Mouse (Mus musculus) 3134 (cell line): Measurements from ENCODE around the gene Dut.
A peak's percentile ranks its signal among the peaks of the same experiment; 100 is the strongest.

ENCODE experiments used
- DNase-seq: peaks from one replicate; pipeline ENCODE4 v3.0.0-alpha.2; 2011; ENCODE audit warnings: low spot score; ENCODE audit not compliant: insufficient read length; ENCODE audit errors: extremely low read depth

The Dut gene

DNA sequence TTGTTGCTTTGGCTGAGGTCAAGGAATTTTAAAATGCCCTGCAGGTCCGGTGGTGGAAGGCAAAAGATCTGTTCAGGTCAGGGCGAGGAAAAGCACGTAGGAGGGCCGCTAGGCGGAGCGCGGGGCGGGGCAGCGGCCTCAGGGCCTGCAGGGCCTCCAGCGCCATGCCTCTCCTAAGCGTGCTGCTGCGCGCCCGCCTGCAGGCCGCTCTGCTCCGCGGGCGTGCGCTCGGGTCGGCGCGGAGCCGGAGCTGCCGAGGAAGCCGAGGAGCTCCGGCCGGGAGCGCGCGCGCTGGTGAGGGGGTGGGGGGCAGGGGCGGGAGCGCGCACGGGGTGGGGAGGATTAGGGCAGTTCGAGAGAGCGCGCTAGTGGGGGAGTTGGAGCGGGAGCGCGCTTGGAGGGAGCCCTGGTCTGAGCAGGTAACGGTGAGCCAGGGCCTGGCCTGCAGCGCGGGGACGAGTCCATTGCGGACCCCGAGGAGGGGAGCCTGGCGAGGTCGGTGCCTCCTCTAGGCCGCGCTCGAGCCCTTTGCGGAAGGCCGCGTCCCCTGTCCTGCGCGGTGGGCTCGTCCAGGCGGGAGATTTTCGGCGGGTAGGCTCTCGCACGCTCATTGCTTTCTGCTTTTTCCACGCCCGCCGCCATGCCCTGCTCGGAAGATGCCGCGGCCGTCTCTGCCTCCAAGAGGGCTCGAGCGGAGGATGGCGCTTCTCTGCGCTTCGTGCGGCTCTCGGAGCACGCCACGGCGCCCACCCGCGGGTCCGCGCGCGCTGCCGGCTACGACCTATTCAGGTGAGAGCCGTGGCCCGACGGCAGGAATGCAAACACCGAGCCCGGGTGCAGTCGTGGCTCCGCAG is at the start of gene Dut:
Gene Dut, plus strand, starts transcription at position 83 of the 854 bp plus-strand sequence.
- DNase-seq: peak; percentile 99

- peak; percentile 37 for DNase-seq
Measured at GRCm38 (mm10) chr2:125208894-125209596, 37.9 kb upstream of the Dut start.

DNA sequence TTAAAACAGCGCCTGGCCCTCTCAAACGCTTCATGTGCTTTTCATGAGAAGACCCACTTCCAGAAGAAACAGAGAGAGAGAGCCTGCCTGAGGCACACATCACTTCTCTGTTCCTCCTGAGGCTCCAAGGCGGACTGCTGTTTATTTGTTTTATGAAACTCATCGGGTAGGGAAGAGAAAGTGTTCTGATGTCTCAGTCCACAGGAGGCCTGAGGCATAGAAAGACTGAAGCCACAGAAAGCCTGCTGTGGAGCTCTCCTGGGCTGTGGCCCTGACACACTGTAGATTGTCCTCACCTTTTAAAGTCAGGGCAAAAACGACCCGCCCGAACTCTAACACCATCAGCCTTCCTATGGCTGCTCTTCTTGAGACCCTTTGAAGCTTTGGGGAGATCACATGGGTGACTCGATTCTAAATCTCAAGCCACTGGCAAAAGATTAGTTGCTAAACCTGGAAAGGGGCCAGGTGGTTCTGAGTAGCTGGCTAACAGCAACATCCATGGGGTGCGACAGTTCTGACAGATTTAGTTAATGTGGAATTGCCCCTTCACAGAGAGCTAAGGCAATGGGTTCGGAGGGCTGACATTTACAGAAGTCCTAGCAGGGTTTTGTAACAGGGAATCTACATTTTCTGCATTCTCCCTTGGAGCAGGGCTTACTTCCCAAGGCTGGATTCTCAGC is 35.0 kb upstream of the Dut start:
- peak; percentile 21 for DNase-seq

GRCm38 (mm10) chr2:125214592-125214991 is 32.4 kb upstream of the Dut start:
- DNase-seq: no peak

GRCm38 (mm10) chr2:125217286-125217685 is 29.7 kb upstream of the Dut start:
- DNase-seq: peak; percentile 18

- DNase-seq: no peak
Measured at GRCm38 (mm10) chr2:125218566-125218965, 28.4 kb upstream of the Dut start.

DNA sequence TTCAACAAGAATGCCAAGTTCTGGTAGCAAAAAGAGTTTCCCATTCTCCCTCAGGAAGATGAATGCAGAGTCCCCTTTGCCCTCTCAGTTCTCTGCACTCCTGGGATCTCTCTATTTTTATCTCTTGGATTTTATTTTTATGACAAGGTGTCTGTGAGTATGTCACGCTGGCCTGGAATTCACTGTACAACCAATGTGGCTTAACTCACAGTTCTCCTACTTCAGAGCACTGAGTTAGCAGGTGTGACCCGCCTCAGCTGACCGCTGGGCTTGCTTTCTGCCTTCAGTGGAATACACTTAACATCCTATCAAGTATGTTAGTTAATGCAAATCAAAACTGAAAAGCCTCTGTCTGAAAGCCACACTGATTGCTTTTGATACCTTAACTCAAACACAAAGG is 27.7 kb upstream of the Dut start:
- no peak for DNase-seq

GRCm38 (mm10) chr2:125221673-125222072 is 25.3 kb upstream of the Dut start:
- DNase-seq: no peak

GRCm38 (mm10) chr2:125228472-125229409 is 18.2 kb upstream of the Dut start:
- DNase-seq: no peak

- no peak for DNase-seq
Measured at GRCm38 (mm10) chr2:125232183-125232582, 14.8 kb upstream of the Dut start.

DNA sequence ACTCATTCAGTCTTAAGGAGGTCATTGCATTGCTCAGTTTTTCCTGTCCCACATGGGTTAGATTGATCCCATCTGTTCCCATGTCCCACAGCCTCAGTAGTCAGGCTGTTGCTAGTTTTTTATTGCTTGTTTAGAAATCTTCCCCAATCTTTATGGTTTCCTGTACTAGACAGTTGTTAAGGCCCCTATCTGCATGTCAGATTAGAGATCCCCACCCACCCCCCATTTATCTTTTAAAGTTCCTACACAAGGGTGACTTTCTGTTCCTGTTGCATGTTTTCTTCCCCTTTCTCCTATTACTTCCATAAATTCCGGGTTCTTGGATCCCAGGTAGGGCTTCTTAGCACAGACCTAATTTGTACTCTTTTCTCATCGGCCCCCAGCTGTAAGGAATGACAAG is 13.5 kb upstream of the Dut start:
- no peak for DNase-seq

GRCm38 (mm10) chr2:125234049-125234448 is 12.9 kb upstream of the Dut start:
- no peak for DNase-seq

DNA sequence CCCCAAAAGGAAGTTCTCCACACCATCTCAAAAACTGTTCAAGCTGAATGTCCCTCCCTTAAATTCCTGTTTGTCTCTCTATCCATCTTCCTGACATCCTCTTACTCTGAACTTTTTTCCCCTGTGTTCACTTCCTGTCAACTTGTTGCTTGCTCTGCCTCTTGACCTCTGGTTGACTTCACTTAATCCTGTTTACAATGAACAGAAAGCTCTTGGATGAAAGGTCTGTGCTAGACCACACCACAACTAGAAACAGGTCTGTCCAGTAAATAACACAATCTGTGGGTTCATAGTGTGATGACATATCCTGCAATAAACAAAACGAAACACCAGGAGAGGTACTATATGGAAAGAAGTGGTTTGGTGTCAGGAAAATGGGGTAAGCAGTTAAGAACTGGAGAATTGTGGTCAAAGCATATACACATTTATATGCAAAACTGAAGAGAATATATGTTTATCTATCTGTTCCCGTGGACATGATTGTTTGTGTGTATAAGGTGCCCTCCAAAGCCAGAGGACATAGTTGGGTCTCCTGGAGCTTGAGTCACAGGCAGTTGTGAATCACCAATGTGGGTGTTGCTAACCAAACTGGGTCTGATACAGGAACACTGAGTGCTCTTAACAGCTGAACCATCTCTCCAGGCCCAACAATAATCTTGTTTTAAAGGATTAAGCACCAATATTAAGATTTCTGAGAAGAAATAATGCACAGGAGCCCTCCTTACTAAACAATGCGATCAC is 1.3 kb upstream of the Dut start:
- DNase-seq: no peak

GRCm38 (mm10) chr2:125246669-125247068 is 321 bp upstream of the Dut start:
- no peak for DNase-seq

DNA sequence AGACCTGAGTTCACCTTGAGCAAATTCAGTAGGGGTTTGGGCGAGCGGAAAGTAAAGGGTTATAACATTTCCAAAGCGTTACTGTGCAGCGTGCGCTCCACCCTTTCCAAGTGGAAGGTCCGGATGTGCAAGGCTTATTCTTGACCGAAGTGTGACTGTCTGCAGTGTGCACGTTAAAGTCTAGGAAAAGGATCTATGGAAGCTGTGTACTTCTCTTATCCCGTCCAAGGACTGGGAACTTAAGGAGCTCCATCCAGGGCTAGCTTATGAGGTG is 909 bp downstream of the Dut start:
- DNase-seq: no peak

DNA sequence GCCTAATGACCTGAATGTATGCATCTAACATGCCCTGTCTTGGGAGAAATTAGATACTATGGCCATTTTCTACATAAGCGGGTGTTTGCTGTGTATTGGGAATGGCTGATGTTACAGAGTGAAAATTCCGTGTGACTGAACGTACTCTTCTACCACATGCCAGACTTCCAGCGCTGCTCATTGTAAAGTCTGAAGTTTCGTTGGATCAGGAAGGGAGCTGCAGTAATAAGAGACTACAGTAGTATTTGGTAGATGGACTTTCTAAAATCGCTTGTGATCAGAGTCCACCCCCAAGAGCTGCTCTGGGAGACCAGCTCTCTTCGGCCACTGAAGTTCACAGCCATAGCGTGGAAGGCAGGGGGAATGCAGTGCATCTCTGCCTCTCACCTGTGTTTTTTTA is 1.3 kb downstream of the Dut start:
- no peak for DNase-seq

- no peak for DNase-seq
Measured at GRCm38 (mm10) chr2:125249339-125249738, 2.3 kb downstream of the Dut start.

GRCm38 (mm10) chr2:125249874-125250273 is 2.9 kb downstream of the Dut start:
- DNase-seq: no peak

DNA sequence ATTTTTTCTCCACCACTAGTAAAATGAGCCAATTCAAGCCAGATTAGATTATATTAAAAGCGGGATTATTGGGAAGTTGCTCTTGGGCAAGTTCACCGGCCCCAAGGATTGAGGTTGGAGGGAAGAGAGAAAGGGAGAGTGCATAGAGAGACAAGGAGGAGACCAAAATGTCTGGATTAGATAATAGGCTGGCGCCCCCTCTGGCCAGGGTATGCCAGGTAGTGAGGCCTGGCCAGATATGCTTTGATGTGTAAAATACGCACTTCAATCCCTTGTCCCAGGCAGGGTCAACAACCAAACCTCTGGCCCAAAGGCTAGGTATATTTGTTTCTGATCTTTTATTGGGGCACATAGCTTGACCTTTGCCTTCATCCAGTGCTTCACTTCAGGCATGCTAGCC is 4.8 kb downstream of the Dut start:
- DNase-seq: no peak

DNA sequence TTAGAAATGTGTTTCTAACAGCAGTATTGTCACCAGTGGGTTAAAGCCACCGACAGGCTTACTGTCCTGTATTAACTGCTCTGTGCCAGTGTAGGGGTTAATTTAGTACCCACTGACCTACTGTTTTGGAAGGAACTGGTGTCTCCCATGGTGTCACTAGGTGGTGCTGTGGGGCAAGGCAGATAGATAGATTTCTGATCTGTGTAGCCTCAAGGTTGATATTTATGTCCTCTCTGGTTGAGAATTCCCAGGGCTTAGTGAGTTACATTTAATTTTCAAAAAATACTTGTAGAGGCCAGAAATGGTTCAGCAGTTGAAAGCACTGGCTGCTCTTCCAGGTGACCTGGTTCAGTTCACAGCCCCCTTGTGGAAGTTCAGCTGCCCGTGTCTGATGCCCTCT is 5.3 kb downstream of the Dut start:
- peak; percentile 17 for DNase-seq
